Mouse (Mus musculus) liver, embryonic 16.5 days (tissue): Measurements from ENCODE around the gene Mlana. TPM values are rescaled to one million over a fixed set of nuclear protein-coding genes. Genes with fewer than 3 reads are reported as not detected.

Experiments
- ATAC-seq: fragments of 200-750 bp; cut with Nextera tagmentation; 2 replicates; pipeline ENCODE4 v1.8.0; 2017; ENCODE audit warnings: low read depth, mild to moderate bottlenecking, moderate number of reproducible peaks, moderate library complexity
- H3K27ac ChIP-seq: fragments of 300-500 bp; sonication (generic); 2 replicates; pipeline ENCODE4 v1.5.1; 2014; ENCODE audit warnings: mild to moderate bottlenecking, low read length
- H3K27me3 ChIP-seq: fragments of 300-500 bp; sonication (generic); 2 replicates; pipeline ENCODE4 v1.6.1; 2014; ENCODE audit warnings: low read depth, low read length, mixed read lengths; ENCODE audit not compliant: control insufficient read depth, insufficient read depth
- H3K36me3 ChIP-seq: fragments of 300-500 bp; sonication (generic); 2 replicates; pipeline ENCODE4 v1.6.1; 2014; ENCODE audit warnings: mild to moderate bottlenecking; ENCODE audit not compliant: control insufficient read depth, insufficient read depth
- H3K4me1 ChIP-seq: fragments of 300-500 bp; sonication (generic); 2 replicates; pipeline ENCODE4 v1.6.1; 2014; ENCODE audit warnings: low read depth, low read length, mixed read lengths; ENCODE audit not compliant: control insufficient read depth
- H3K4me2 ChIP-seq: fragments of 300-500 bp; sonication (generic); 2 replicates; pipeline ENCODE4 v1.6.1; 2014; ENCODE audit warnings: low read depth, low read length, mixed read lengths
- H3K4me3 ChIP-seq: fragments of 300-500 bp; sonication (generic); 2 replicates; pipeline ENCODE4 v1.5.1; 2014; ENCODE audit warnings: low read depth, mild to moderate bottlenecking, low read length
- H3K9ac ChIP-seq: fragments of 300-500 bp; sonication (generic); 2 replicates; pipeline ENCODE4 v1.6.1; 2014; ENCODE audit warnings: low read depth, low read length
- H3K9me3 ChIP-seq: fragments of 300-500 bp; sonication (generic); replicated peaks from 2 replicates; pipeline ENCODE4 v1.6.1; 2016; ENCODE audit warnings: low read length; ENCODE audit not compliant: control insufficient read depth
- WGBS: fragments of 180-500 bp; shearing (Covaris S2); extraction: QIAGEN DNeasy Blood & Tissue Kit; methylation state at CpG from one replicate; pipeline ENCODE4 v1.1.7; 2014; ENCODE audit not compliant: insufficient replicate concordance; 5-methylcytosine and 5-hydroxymethylcytosine counted together
- polyA plus RNA-seq: library from polyadenylated mRNA; unstranded; fragments of >200 nt; fragmentation: Nextera tagmentation; extraction: Ambion mirVana; gene quantifications from 2 replicates; pipeline ENCODE4 v1.2.1, GENCODE M21; 2015

Mlana gene
- polyA plus RNA-seq, 1 experiment from 2014 or later = not detected

DNA sequence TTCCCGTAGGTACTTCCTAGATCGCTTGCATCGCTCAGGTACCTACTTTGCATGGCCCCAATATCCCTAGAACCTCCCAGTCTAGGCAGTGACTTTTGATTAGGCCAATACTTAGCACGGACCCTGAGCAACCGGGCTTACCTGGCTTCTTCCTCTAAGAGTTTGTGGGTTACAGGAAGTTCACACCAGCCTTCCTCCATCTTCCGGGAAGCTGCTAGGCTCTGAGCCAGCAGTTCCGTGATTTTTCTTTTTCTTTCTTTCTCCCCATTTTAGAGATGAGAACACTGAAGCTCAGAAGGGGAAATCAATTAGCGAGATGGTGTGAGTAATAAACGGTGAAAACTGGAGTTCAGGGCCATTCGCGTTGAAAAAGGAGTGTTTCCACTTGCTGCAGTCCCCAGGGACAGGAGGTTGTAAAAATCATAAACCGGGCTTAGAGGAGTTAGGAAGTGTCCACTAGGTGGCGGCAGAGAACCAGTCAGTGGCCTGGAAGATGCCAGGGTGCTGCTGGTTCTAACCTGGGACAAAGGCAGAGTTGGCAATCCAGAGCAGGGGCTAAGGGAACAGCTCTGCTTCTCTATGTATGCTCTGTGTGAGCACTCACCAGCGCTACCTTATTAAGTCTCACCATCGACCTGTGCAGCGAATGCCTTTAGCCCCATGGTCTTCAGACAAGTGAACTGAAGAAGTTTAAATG is 13.6 kb upstream of the Mlana start:
- H3K9ac ChIP-seq = no peak overlapping the region
- no peaks in the 10 kb centered on the region for H3K36me3 ChIP-seq
- no peaks in the 10 kb centered on the region for H3K27me3 ChIP-seq
- no peak overlapping the region for H3K4me2 ChIP-seq
- no peaks in the 10 kb centered on the region for H3K4me1 ChIP-seq
- H3K4me3 ChIP-seq = no peak overlapping the region
- no peak overlapping the region for H3K27ac ChIP-seq
- WGBS = 46% methylated on average over 16 of the region's 16 CpGs
- no peak for ATAC-seq
- H3K9me3 ChIP-seq = no peaks in the 10 kb centered on the region

DNA sequence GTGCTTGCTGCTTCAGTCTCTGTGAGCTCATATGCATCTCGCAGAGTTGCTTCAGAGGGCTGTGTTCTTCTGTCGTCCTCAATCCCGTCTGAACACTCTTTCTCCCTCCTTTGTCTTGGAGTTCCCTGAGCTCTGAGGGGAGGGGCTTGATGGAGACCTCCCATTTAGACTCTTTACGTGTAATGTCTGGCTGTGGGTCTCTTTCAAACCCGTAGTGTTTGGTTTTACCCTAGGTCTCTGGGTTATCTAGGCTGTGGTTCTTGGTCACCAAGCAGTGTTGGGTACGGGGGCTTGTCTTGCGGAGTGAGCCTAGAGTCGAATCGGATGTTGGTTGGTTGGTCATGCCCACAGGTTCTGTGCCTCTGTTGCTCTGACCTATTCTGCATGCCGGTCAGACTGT is 2.6 kb upstream of the Mlana start:
- H3K4me3 ChIP-seq = no peak overlapping the region
- WGBS = 79% methylated on average over 10 of the region's 10 CpGs
- no peaks in the 10 kb centered on the region for H3K9me3 ChIP-seq
- no peaks in the 10 kb centered on the region for H3K27me3 ChIP-seq
- no peaks in the 10 kb centered on the region for H3K4me1 ChIP-seq
- no peak overlapping the region for H3K4me2 ChIP-seq
- no peak for ATAC-seq
- no peak overlapping the region for H3K27ac ChIP-seq
- H3K36me3 ChIP-seq = no peaks in the 10 kb centered on the region
- H3K9ac ChIP-seq = no peak overlapping the region

DNA sequence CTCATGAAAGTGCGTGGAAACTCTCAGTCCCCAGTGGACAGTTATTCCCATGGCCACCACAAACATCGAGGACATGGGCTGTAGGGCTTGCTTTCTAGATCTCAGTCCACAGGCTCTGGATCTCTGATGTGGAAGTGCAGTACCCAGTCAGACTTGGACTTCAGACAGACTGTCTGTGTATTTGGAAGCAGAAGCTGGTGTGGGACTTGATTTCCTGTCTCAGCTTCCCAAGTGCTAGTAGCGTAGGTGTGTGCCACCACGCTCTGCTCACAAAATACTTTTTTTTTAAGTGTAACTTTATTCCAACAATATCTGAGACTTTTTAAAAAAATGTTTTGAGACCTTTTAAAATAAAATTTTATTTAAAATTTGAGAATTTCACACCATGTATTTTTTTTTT is 1.3 kb upstream of the Mlana start:
- Histone ChIP-seq H3K36me3 (no peaks in the 10 kb centered on the region), H3K9ac (no peak overlapping the region), H3K27ac (no peak overlapping the region), H3K4me3 (no peak overlapping the region), H3K27me3 (no peaks in the 10 kb centered on the region), H3K4me2 (no peak overlapping the region), H3K4me1 (no peaks in the 10 kb centered on the region), H3K9me3 (no peaks in the 10 kb centered on the region)
- ATAC-seq = no peak
- 75% methylated on average over 4 of the region's 4 CpGs for WGBS

DNA sequence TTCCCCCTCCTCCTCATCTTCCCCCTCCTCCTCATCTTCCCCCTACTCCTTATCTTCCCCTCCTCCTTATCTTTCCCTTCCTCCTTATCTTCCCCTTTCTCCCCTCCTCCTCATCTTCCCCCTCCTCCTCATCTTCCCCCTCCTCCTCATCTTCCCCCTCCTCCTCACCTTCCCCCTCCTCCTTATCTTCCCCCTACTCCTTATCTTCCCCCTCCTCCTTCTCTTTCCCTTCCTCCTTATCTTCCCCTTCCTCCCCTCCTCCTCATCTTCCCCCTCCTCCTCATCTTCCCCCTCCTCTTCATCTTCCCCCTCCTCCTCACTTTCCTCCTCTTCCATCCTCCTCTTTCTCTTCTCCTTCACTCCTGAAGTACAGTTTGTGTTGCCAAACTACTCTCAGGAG is 784 bp upstream of the Mlana start:
- no peaks in the 10 kb centered on the region for H3K27me3 ChIP-seq
- H3K4me3 ChIP-seq = no peak overlapping the region
- no peak overlapping the region for H3K4me2 ChIP-seq
- H3K27ac ChIP-seq = no peak overlapping the region
- no peak overlapping the region for H3K9ac ChIP-seq
- no peaks in the 10 kb centered on the region for H3K4me1 ChIP-seq
- no peaks in the 10 kb centered on the region for H3K9me3 ChIP-seq
- H3K36me3 ChIP-seq = no peaks in the 10 kb centered on the region
- ATAC-seq = no peak

DNA sequence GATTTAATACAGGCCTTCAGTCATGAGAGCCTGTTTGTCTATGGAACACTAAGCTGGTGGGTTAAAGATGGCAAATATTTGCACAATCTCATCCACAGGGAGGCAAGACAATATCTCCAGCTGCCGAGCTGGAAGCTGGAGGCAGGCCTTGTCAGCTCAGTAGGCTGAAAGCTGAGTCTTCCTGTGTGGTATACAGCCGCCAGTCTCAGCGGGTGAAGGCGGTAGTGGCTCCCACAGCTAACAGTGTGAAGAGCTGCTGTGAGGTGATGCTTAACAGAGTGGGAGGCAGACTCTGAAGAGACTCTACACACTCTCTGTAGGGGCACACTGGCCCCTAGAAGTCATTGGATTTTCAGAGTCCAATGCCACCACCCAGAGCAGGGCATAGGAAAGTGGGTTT is 4.1 kb downstream of the Mlana start:
- no peak overlapping the region for H3K4me2 ChIP-seq
- no peaks in the 10 kb centered on the region for H3K36me3 ChIP-seq
- no peaks in the 10 kb centered on the region for H3K4me1 ChIP-seq
- H3K9ac ChIP-seq = no peak overlapping the region
- no peak overlapping the region for H3K4me3 ChIP-seq
- WGBS = 55% methylated on average over 4 of the region's 4 CpGs
- ATAC-seq = no peak
- no peaks in the 10 kb centered on the region for H3K27me3 ChIP-seq
- no peaks in the 10 kb centered on the region for H3K9me3 ChIP-seq
- H3K27ac ChIP-seq = no peak overlapping the region

DNA sequence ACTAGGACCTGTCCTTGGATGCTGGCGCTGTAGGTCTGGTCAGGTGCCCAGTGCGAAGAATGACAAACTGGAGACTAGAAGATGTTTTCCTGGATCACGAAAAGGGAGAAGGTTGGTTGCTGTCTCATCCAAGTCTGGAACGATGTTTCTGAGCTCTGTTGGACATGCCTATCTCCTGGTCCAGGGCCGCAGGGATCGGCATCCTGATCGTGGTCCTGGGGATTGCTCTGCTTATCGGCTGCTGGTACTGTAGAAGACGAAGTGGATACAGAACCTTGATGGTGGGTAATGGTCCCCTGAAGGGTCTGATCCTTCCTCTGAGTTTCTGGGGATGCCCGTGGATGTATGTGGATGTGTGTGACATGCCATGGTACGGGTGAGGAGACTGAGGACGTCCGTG is 6.8 kb downstream of the Mlana start:
- H3K4me1 ChIP-seq = no peaks in the 10 kb centered on the region
- no peak overlapping the region for H3K4me2 ChIP-seq
- 79% methylated on average over 13 of the region's 13 CpGs for WGBS

GRCm38 (mm10) chr19:29707314-29707898 is 9.8 kb downstream of the Mlana start:
- no peaks in the 10 kb centered on the region for H3K36me3 ChIP-seq
- 70% methylated on average over 9 of the region's 9 CpGs for WGBS
- H3K9ac ChIP-seq = no peak overlapping the region
- ATAC-seq = no peak
- H3K27ac ChIP-seq = no peak overlapping the region
- H3K27me3 ChIP-seq = no peaks in the 10 kb centered on the region
- H3K9me3 ChIP-seq = no peaks in the 10 kb centered on the region
- H3K4me2 ChIP-seq = no peak overlapping the region
- no peak overlapping the region for H3K4me3 ChIP-seq
- H3K4me1 ChIP-seq = no peaks in the 10 kb centered on the region

More for the DNA sequence above, 6.8 kb downstream of the Mlana start:
- Histone ChIP-seq H3K4me3 (no peak overlapping the region), H3K27me3 (no peaks in the 10 kb centered on the region), H3K9me3 (no peaks in the 10 kb centered on the region), H3K36me3 (no peaks in the 10 kb centered on the region), H3K9ac (no peak overlapping the region), H3K27ac (no peak overlapping the region)
- ATAC-seq = no peak

DNA sequence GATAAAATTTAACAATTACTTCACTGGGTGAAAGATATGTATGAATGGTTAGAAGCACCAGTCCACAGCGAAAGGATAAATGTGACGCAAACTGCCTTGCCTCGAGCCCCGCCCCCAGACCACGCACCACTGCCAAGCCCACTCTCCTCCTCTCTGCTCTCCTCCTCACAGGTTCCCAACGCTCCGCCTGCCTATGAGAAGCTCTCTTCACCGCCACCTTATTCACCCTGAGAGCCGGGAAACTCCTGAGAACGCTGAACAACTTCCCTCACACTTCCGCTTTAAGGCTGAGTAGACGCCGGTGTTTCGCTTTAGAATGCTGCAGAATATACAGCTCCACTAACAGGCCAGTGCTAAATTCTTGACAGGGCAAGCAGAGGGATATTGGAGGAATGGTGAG is 10.4 kb downstream of the Mlana start:
- Histone ChIP-seq H3K4me3 (peak overlapping the region; percentile 42), H3K9ac (no peak overlapping the region), H3K27me3 (no peaks in the 10 kb centered on the region), H3K4me2 (peak overlapping the region; percentile 51), H3K4me1 (no peaks in the 10 kb centered on the region), H3K9me3 (no peaks in the 10 kb centered on the region), H3K36me3 (no peaks in the 10 kb centered on the region), H3K27ac (no peak overlapping the region)
- 32% methylated on average over 14 of the region's 14 CpGs for WGBS
- no peak; the same call in 1 of the 2 replicates for ATAC-seq

DNA sequence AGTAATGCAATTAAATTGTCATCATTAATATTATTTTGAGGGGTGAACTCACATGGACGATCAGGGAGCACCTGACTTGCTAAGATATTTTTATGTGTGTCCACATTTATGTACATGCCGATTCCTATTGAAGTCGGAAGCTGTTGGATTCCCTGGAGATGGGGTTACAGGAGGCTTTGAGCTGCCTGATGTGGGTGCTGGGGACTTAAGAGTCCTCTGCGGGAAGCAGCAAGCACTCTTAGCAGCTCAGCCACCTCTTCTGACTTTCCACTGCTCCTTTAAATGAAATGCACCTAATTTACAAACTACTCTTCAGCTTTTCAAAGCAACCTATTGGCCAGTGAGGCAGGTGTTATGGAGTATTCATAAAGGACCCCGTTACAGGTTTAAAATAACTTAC is 10.8 kb downstream of the Mlana start:
- Histone ChIP-seq H3K27me3 (no peaks in the 10 kb centered on the region), H3K9ac (no peak overlapping the region), H3K4me1 (no peaks in the 10 kb centered on the region), H3K36me3 (no peaks in the 10 kb centered on the region), H3K4me2 (peak overlapping the region; percentile 51), H3K9me3 (no peaks in the 10 kb centered on the region), H3K4me3 (peak overlapping the region; percentile 42), H3K27ac (no peak overlapping the region)
- no peak for ATAC-seq
- WGBS = 48% methylated on average over 5 of the region's 5 CpGs
